12 mouse cellular contexts compared by ENCODE assay signal in genomic region chr5:107966156-107966555, GRCm38 (mm10). TPM values are rescaled to one million over a fixed set of nuclear protein-coding genes. Genes with fewer than 3 reads are reported as not detected.
A peak's percentile ranks its signal among the peaks of the same experiment; 100 is the strongest.
DNase-seq lines count a peak whose midpoint lies in the region; ATAC-seq lines count a peak whose summit lies in the region.
"Had no signal": no experiment of that assay in that cellular context is flagged by ENCODE, and none has a peak within 500 bp of the region (broad histone marks: within the 10 kb centered on the region; RNA-seq: fewer than 3 reads in every experiment).

No protein-coding gene starts in this region.

- H3K4me1 ChIP-seq in megakaryocyte, embryonic 14.5 days: peaks cover 94% of the 10 kb centered on the region
- H3K4me1 ChIP-seq in liver, embryonic 12.5 days: peaks cover 92% of the 10 kb centered on the region
- H3K4me1 ChIP-seq: hindbrain, embryonic 10.5 days had no signal

- peak overlapping the region; percentile 88 for H3K4me3 ChIP-seq in megakaryocyte, embryonic 14.5 days (replicated peaks)
- H3K4me3 ChIP-seq in liver, embryonic 12.5 days: no peak overlapping the region
- H3K4me3 ChIP-seq: hindbrain, embryonic 10.5 days had no signal

- no peaks in the 10 kb centered on the region for H3K27me3 ChIP-seq in megakaryocyte, embryonic 14.5 days (replicated peaks)
- no peaks in the 10 kb centered on the region for H3K27me3 ChIP-seq in liver, embryonic 12.5 days (replicated peaks)

- no peak for ATAC-seq in megakaryocyte, adult 5-6 weeks (ENCODE audit: poor library complexity, severe bottlenecking)
- ATAC-seq in liver, embryonic 12.5 days: peak; percentile 34; the same call in 1 of the 2 replicates

- 18% methylated on average over 3 of the region's 3 CpGs for WGBS in liver, embryonic 12.5 days (ENCODE audit: insufficient replicate concordance)

- no peaks in the 10 kb centered on the region for H3K9me3 ChIP-seq in megakaryocyte, embryonic 14.5 days
- H3K9me3 ChIP-seq in liver, embryonic 12.5 days (replicated peaks): no peaks in the 10 kb centered on the region
- H3K9me3 ChIP-seq: hindbrain, embryonic 10.5 days had no signal

- peaks cover 6% of the 10 kb centered on the region for H3K36me3 ChIP-seq in megakaryocyte, embryonic 14.5 days (replicated peaks; ENCODE audit: low read length)
- H3K36me3 ChIP-seq in liver, embryonic 12.5 days: no peaks in the 10 kb centered on the region
- H3K36me3 ChIP-seq: hindbrain, embryonic 10.5 days had no signal

- DNase-seq in c-Kit-negative CD71-positive TER-119-positive erythroid progenitor cells, embryonic 14.5 days (ENCODE audit: low read depth, low spot score): peak; percentile 64
- no peak for DNase-seq in kidney, adult 9 months
- no peak for DNase-seq in embryo, embryonic 10 days (ENCODE audit: low spot score)
- no peak for DNase-seq in right cerebral cortex, postnatal 25 days
- DNase-seq: adrenal gland, adult 2 months; cerebellum, adult 8-10 months; kidney, postnatal 14 days; lung, adult 2 months had no signal

- peak overlapping the region; percentile 86 for H3K27ac ChIP-seq in liver, embryonic 12.5 days
- H3K27ac ChIP-seq: hindbrain, embryonic 10.5 days had no signal

- peak overlapping the region; percentile 42; the same call in 1 of the 2 replicates for H3K9ac ChIP-seq in liver, embryonic 12.5 days

- peak overlapping the region; percentile 42 for H3K4me2 ChIP-seq in liver, embryonic 12.5 days

RNA-seq across cellular contexts. Expression of gene Fam69a, which starts 20.7 kb away (rescaled TPM):
- polyA plus RNA-seq in megakaryocyte, embryonic 14.5 days (2012; ENCODE audit: insufficient read depth, low replicate concordance): 0.94 TPM in 1 of 2 replicates, not detected in the other
- 138 and 149 TPM in 2 replicates for total RNA-seq in megakaryocyte, adult 5-6 weeks (2015)
- total RNA-seq in megakaryocyte, adult 5-6 weeks (2017): 55.5 and 60.0 TPM in 2 replicates
- polyA plus RNA-seq in liver, embryonic 12.5 days (2016; fragmentation: Nextera tagmentation; extraction: Ambion mirVana): 12.5 and 13.8 TPM in 2 replicates
